Mouse (Mus musculus) heart, embryonic 16.5 days (tissue): Measurements from ENCODE around the gene Rgma. TPM values are rescaled to one million over a fixed set of nuclear protein-coding genes. Genes with fewer than 3 reads are reported as not detected.
A peak's percentile ranks its signal among the peaks of the same experiment; 100 is the strongest.

ENCODE experiments used
- ATAC-seq: fragments of 200-750 bp; cut with Nextera tagmentation; replicated peaks from 2 replicates; pipeline ENCODE4 v1.8.0; 2017; ENCODE audit warnings: moderate number of reproducible peaks; ENCODE audit not compliant: insufficient read depth, low FRiP score; ENCODE audit errors: extremely low read depth
- H3K27ac ChIP-seq: fragments of 300-500 bp; sonication (generic); 2 replicates; pipeline ENCODE4 v1.5.1; 2014; ENCODE audit warnings: mild to moderate bottlenecking, low read length, control low read depth, moderate library complexity
- H3K27me3 ChIP-seq: fragments of 300-500 bp; sonication (generic); 2 replicates; pipeline ENCODE4 v1.6.1; 2014; ENCODE audit warnings: low read length, mixed read lengths; ENCODE audit not compliant: control insufficient read depth, insufficient read depth
- H3K36me3 ChIP-seq: fragments of 300-500 bp; sonication (generic); 2 replicates; pipeline ENCODE4 v1.6.1; 2014; ENCODE audit not compliant: control insufficient read depth, insufficient read depth
- H3K4me1 ChIP-seq: fragments of 300-500 bp; sonication (generic); 2 replicates; pipeline ENCODE4 v1.6.1; 2014; ENCODE audit warnings: low read length, mixed read lengths; ENCODE audit not compliant: control insufficient read depth, insufficient read depth
- H3K4me2 ChIP-seq: fragments of 300-500 bp; sonication (generic); 2 replicates; pipeline ENCODE4 v1.6.1; 2014; ENCODE audit warnings: low read depth, mild to moderate bottlenecking, control low read depth, low read length
- H3K4me3 ChIP-seq: fragments of 300-500 bp; sonication (generic); 2 replicates; pipeline ENCODE4 v1.5.1; 2014; ENCODE audit warnings: mild to moderate bottlenecking, control low read depth, low read length
- H3K9ac ChIP-seq: fragments of 300-500 bp; sonication (generic); 2 replicates; pipeline ENCODE4 v1.6.1; 2014; ENCODE audit warnings: low read length, control low read depth
- H3K9me3 ChIP-seq: fragments of 300-500 bp; sonication (generic); replicated peaks from 2 replicates; pipeline ENCODE4 v1.6.1; 2016; ENCODE audit warnings: low read length; ENCODE audit not compliant: control insufficient read depth
- WGBS: fragments of 180-500 bp; shearing (Covaris S2); extraction: QIAGEN DNeasy Blood & Tissue Kit; methylation state at CpG from one replicate; pipeline ENCODE4 v1.1.7; 2014; 5-methylcytosine and 5-hydroxymethylcytosine counted together
- polyA plus RNA-seq: library from polyadenylated mRNA; unstranded; fragments of >200 nt; fragmentation: Nextera tagmentation; extraction: Ambion mirVana; gene quantifications from 2 replicates; pipeline ENCODE4 v1.2.1, GENCODE M21; 2015

Rgma gene
- polyA plus RNA-seq, 1 experiment from 2014 or later, result 4.4 TPM

GRCm38 (mm10) chr7:73392359-73392758, 17.1 kb downstream of the Rgma start:
- H3K27me3 ChIP-seq, result peaks cover 11% of the 10 kb centered on the region; the same call in 1 of the 2 replicates
- peak overlapping the region; percentile 81 for H3K9ac ChIP-seq
- WGBS, result 9% methylated on average over 9 of the region's 9 CpGs

GRCm38 (mm10) chr7:73393307-73394012, 18.2 kb downstream of the Rgma start:
- Histone ChIP-seq H3K9ac (no peak overlapping the region), H3K4me2 (peak overlapping the region; percentile 97; the same call in 1 of the 2 replicates), H3K4me1 (peaks cover 11% of the 10 kb centered on the region), H3K36me3 (no peaks in the 10 kb centered on the region), H3K4me3 (peak overlapping the region; percentile 73), H3K27ac (no peak overlapping the region), H3K27me3 (peaks cover 17% of the 10 kb centered on the region), H3K9me3 (no peaks in the 10 kb centered on the region)
- ATAC-seq, result no peak
- WGBS, result 55% methylated on average over 9 of the region's 9 CpGs

More at GRCm38 (mm10) chr7:73392359-73392758, 17.1 kb downstream of the Rgma start:
- no peaks in the 10 kb centered on the region for H3K36me3 ChIP-seq
- peak overlapping the region; percentile 76 for H3K27ac ChIP-seq
- no peak for ATAC-seq
- peak overlapping the region; percentile 97 for H3K4me2 ChIP-seq
- peaks cover 10% of the 10 kb centered on the region for H3K4me1 ChIP-seq
- peak overlapping the region; percentile 73 for H3K4me3 ChIP-seq
- no peaks in the 10 kb centered on the region for H3K9me3 ChIP-seq

GRCm38 (mm10) chr7:73394013-73394409, 18.7 kb downstream of the Rgma start:
- Histone ChIP-seq H3K27me3 (peaks cover 20% of the 10 kb centered on the region), H3K27ac (no peak overlapping the region), H3K9ac (no peak overlapping the region), H3K4me3 (no peak overlapping the region), H3K4me2 (peak overlapping the region; percentile 97; the same call in 1 of the 2 replicates), H3K36me3 (no peaks in the 10 kb centered on the region), H3K4me1 (peaks cover 17% of the 10 kb centered on the region), H3K9me3 (no peaks in the 10 kb centered on the region)
- ATAC-seq, result no peak
- WGBS, result 71% methylated on average over 4 of the region's 4 CpGs

GRCm38 (mm10) chr7:73398319-73398718, 23.0 kb downstream of the Rgma start:
- Histone ChIP-seq H3K27ac (no peak overlapping the region), H3K4me3 (peak overlapping the region; percentile 7; the same call in 1 of the 2 replicates), H3K9ac (no peak overlapping the region), H3K4me1 (peaks cover 18% of the 10 kb centered on the region), H3K27me3 (peaks cover 32% of the 10 kb centered on the region), H3K36me3 (no peaks in the 10 kb centered on the region), H3K9me3 (no peaks in the 10 kb centered on the region), H3K4me2 (peak overlapping the region; percentile 68)
- 12% methylated on average over 11 of the region's 11 CpGs for WGBS
- no peak; the same call in 1 of the 2 replicates for ATAC-seq

- H3K36me3 ChIP-seq, result no peaks in the 10 kb centered on the region
- H3K27me3 ChIP-seq, result peaks cover 28% of the 10 kb centered on the region
- 11% methylated on average over 19 of the region's 19 CpGs for WGBS
- H3K4me2 ChIP-seq, result peak overlapping the region; percentile 68
- no peak overlapping the region for H3K27ac ChIP-seq
- peak overlapping the region; percentile 18 for H3K9ac ChIP-seq
- H3K4me1 ChIP-seq, result peaks cover 18% of the 10 kb centered on the region
- peak overlapping the region; percentile 50 for H3K4me3 ChIP-seq
- no peaks in the 10 kb centered on the region for H3K9me3 ChIP-seq
- 0 out of 2 replicates have a peak, but pooled peaks have one; percentile 19 for ATAC-seq
These were observed 23.6 kb downstream of the Rgma start for GRCm38 (mm10) chr7:73398806-73399442.

GRCm38 (mm10) chr7:73399501-73400044, 24.3 kb downstream of the Rgma start:
- no peaks in the 10 kb centered on the region for H3K9me3 ChIP-seq
- peak; percentile 68 for ATAC-seq
- H3K4me1 ChIP-seq, result peaks cover 18% of the 10 kb centered on the region
- H3K4me2 ChIP-seq, result peak overlapping the region; percentile 68
- peak overlapping the region; percentile 50 for H3K4me3 ChIP-seq
- H3K27ac ChIP-seq, result no peak overlapping the region
- peak overlapping the region; percentile 41 for H3K9ac ChIP-seq
- H3K36me3 ChIP-seq, result no peaks in the 10 kb centered on the region
- peaks cover 28% of the 10 kb centered on the region for H3K27me3 ChIP-seq
- 3% methylated on average over 19 of the region's 19 CpGs for WGBS

- no peaks in the 10 kb centered on the region for H3K36me3 ChIP-seq
- 27% methylated on average over 20 of the region's 20 CpGs for WGBS
- peak overlapping the region; percentile 41 for H3K9ac ChIP-seq
- no peaks in the 10 kb centered on the region for H3K9me3 ChIP-seq
- ATAC-seq, result no peak
- H3K27ac ChIP-seq, result no peak overlapping the region
- peaks cover 18% of the 10 kb centered on the region for H3K4me1 ChIP-seq
- peak overlapping the region; percentile 50 for H3K4me3 ChIP-seq
- H3K4me2 ChIP-seq, result peak overlapping the region; percentile 68
- H3K27me3 ChIP-seq, result peaks cover 28% of the 10 kb centered on the region
These were observed 25.0 kb downstream of the Rgma start for GRCm38 (mm10) chr7:73400051-73400916.

- no peaks in the 10 kb centered on the region for H3K9me3 ChIP-seq
- WGBS, result 60% methylated on average over 2 of the region's 2 CpGs
- no peak overlapping the region for H3K4me2 ChIP-seq
- no peak overlapping the region for H3K4me3 ChIP-seq
- H3K36me3 ChIP-seq, result no peaks in the 10 kb centered on the region
- no peak for ATAC-seq
- no peak overlapping the region for H3K27ac ChIP-seq
- peaks cover 18% of the 10 kb centered on the region for H3K4me1 ChIP-seq
- H3K9ac ChIP-seq, result no peak overlapping the region
- peaks cover 23% of the 10 kb centered on the region for H3K27me3 ChIP-seq
These were observed 26.8 kb downstream of the Rgma start for GRCm38 (mm10) chr7:73402106-73402505.
